Mouse (Mus musculus) MEL (cell line): ENCODE measurements around the gene Abhd11. TPM values are rescaled to one million over a fixed set of nuclear protein-coding genes. Genes with fewer than 3 reads are reported as not detected.

Source experiments
- DNase-seq: peaks from one replicate; pipeline ENCODE4 v3.0.0; 2011; ENCODE audit warnings: low read depth, low spot score
- H3K27ac ChIP-seq: 2 replicates; pipeline ENCODE4 v1.5.1; 2012; ENCODE audit warnings: low read depth, mild to moderate bottlenecking, control low read depth, low read length, moderate library complexity; ENCODE audit not compliant: control insufficient read depth
- H3K27me3 ChIP-seq, 2 experiments: fragments of 150-350 bp in 1 of 2; sonication (generic) in 1 of 2; 2 replicates each; pipeline ENCODE4 v1.6.1; 2012; ENCODE audit warnings: low read length in 2 of 2, mild to moderate bottlenecking in 2 of 2, improper control_type of control experiment in 1 of 2, moderate library complexity in 1 of 2; ENCODE audit not compliant: insufficient read depth in 2 of 2, control insufficient read depth in 1 of 2
- H3K36me3 ChIP-seq, 2 experiments: 2 replicates each; pipeline ENCODE4 v1.6.1; 2012 to 2014; ENCODE audit warnings: low read length in 2 of 2, improper control_type of control experiment in 1 of 2, inconsistent platforms in 1 of 2, mild to moderate bottlenecking in 1 of 2; ENCODE audit not compliant: insufficient read depth in 2 of 2, control insufficient read depth in 1 of 2
- H3K4me1 ChIP-seq, 2 experiments: fragments of 150-350 bp in 1 of 2; sonication (generic) in 1 of 2; 2 replicates each; pipeline ENCODE4 v1.6.1; 2012; ENCODE audit warnings: low read length in 2 of 2, improper control_type of control experiment in 1 of 2, mild to moderate bottlenecking in 1 of 2; ENCODE audit not compliant: insufficient read depth in 2 of 2, control insufficient read depth in 1 of 2
- H3K4me3 ChIP-seq, 2 experiments: fragments of 150-350 bp in 1 of 2; sonication (generic) in 1 of 2; 2 replicates each; pipeline ENCODE4 v1.5.1; 2012; ENCODE audit warnings: low read depth in 2 of 2, low read length in 2 of 2, mild to moderate bottlenecking in 2 of 2, moderate library complexity in 2 of 2, control low read depth in 1 of 2, improper control_type of control experiment in 1 of 2; ENCODE audit not compliant: control insufficient read depth in 1 of 2, insufficient read depth in 1 of 2
- H3K79me2 ChIP-seq: 2 replicates; pipeline ENCODE4 v1.6.1; 2012; ENCODE audit warnings: mild to moderate bottlenecking, low read length, moderate library complexity; ENCODE audit not compliant: control insufficient read depth, poor library complexity, insufficient read depth
- H3K9ac ChIP-seq: 2 replicates; pipeline ENCODE4 v1.6.1; 2012; ENCODE audit warnings: low read depth, mild to moderate bottlenecking, control low read depth, low read length, moderate library complexity; ENCODE audit not compliant: control insufficient read depth, poor library complexity, severe bottlenecking
- H3K9me3 ChIP-seq: fragments of 150-350 bp; sonication (generic); replicated peaks from 2 replicates; pipeline ENCODE4 v1.6.1; 2012; ENCODE audit warnings: mild to moderate bottlenecking, low read length, improper control_type of control experiment, moderate library complexity; ENCODE audit not compliant: insufficient read depth
- BHLHE40 ChIP-seq: IDR thresholded peaks from 2 replicates; pipeline ENCODE4 v1.6.1; 2012; ENCODE audit warnings: low read depth, mild to moderate bottlenecking, inconsistent platforms, low read length, improper control_type of control experiment, borderline replicate concordance
- CHD2 ChIP-seq: IDR thresholded peaks from 2 replicates; pipeline ENCODE4 v1.6.1; 2011; ENCODE audit warnings: low read length, improper control_type of control experiment
- CTCF ChIP-seq, 3 experiments: IDR thresholded peaks in 2 of 3; conservative IDR thresholded peaks in 1 of 3; 2 replicates each; pipeline ENCODE4 v1.5.1; 2011 to 2012; ENCODE audit warnings: low read length in 3 of 3, low read depth in 2 of 3, mild to moderate bottlenecking in 2 of 3, improper control_type of control experiment in 1 of 3, inconsistent platforms in 1 of 3, mixed read lengths in 1 of 3, moderate library complexity in 1 of 3; ENCODE audit not compliant: control insufficient read depth in 1 of 3, insufficient read depth in 1 of 3, poor library complexity in 1 of 3, severe bottlenecking in 1 of 3
- E2F4 ChIP-seq: IDR thresholded peaks from 2 replicates; pipeline ENCODE4 v1.6.1; 2011; ENCODE audit warnings: low read depth, low read length, improper control_type of control experiment, borderline replicate concordance
- ELF1 ChIP-seq: IDR thresholded peaks from 2 replicates; pipeline ENCODE4 v1.6.1; 2014; ENCODE audit warnings: low read depth, mild to moderate bottlenecking, inconsistent platforms, low read length, improper control_type of control experiment, moderate library complexity
- GATA1 ChIP-seq: IDR thresholded peaks from 2 replicates; pipeline ENCODE4 v1.6.1; 2011; ENCODE audit warnings: low read depth, low read length, improper control_type of control experiment
- HCFC1 ChIP-seq: IDR thresholded peaks from 2 replicates; pipeline ENCODE4 v1.6.1; 2012; ENCODE audit warnings: low read depth, mild to moderate bottlenecking, inconsistent platforms, low read length, improper control_type of control experiment, moderate library complexity
- JUND ChIP-seq: IDR thresholded peaks from 2 replicates; pipeline ENCODE4 v1.6.1; 2011; ENCODE audit warnings: low read depth, mild to moderate bottlenecking, improper control_type of control experiment, low read length
- KAT2A ChIP-seq: conservative IDR thresholded peaks from 2 replicates; pipeline ENCODE4 v1.6.1; 2012; ENCODE audit warnings: low read depth, low read length, improper control_type of control experiment, inconsistent platforms
- MAZ ChIP-seq: IDR thresholded peaks from 2 replicates; pipeline ENCODE4 v1.6.1; 2012; ENCODE audit warnings: low read depth, mild to moderate bottlenecking, inconsistent platforms, low read length, improper control_type of control experiment
- MYB ChIP-seq: IDR thresholded peaks from 2 replicates; pipeline ENCODE4 v1.6.1; 2011; ENCODE audit warnings: mild to moderate bottlenecking, low read depth, low read length, improper control_type of control experiment
- NELFE ChIP-seq: IDR thresholded peaks from 2 replicates; pipeline ENCODE4 v1.6.1; 2011; ENCODE audit warnings: low read depth, low read length, improper control_type of control experiment
- NRF1 ChIP-seq: IDR thresholded peaks from 2 replicates; pipeline ENCODE4 v1.6.1; 2014; ENCODE audit warnings: low read depth, mild to moderate bottlenecking, inconsistent platforms, low read length, improper control_type of control experiment, moderate library complexity; ENCODE audit not compliant: poor library complexity, insufficient read depth, severe bottlenecking
- POLR2A ChIP-seq, 2 experiments: IDR thresholded peaks; 2 replicates each; pipeline ENCODE4 v1.6.1; 2011 to 2012; ENCODE audit warnings: low read length in 2 of 2, mild to moderate bottlenecking in 2 of 2, control low read depth in 1 of 2, improper control_type of control experiment in 1 of 2, low read depth in 1 of 2, moderate library complexity in 1 of 2; ENCODE audit not compliant: control insufficient read depth in 1 of 2, insufficient read depth in 1 of 2, poor library complexity in 1 of 2
- POLR2AphosphoS2 ChIP-seq: IDR thresholded peaks from 2 replicates; pipeline ENCODE4 v1.6.1; 2011; ENCODE audit warnings: low read length, improper control_type of control experiment
- RAD21 ChIP-seq: IDR thresholded peaks from 2 replicates; pipeline ENCODE4 v1.6.1; 2011; ENCODE audit warnings: mild to moderate bottlenecking, low read depth, low read length, improper control_type of control experiment
- RCOR1 ChIP-seq: IDR thresholded peaks from 2 replicates; pipeline ENCODE4 v1.6.1; 2012; ENCODE audit warnings: low read depth, mild to moderate bottlenecking, inconsistent platforms, low read length, improper control_type of control experiment
- SIN3A ChIP-seq: IDR thresholded peaks from 2 replicates; pipeline ENCODE4 v1.6.1; 2012; ENCODE audit warnings: low read length, improper control_type of control experiment, inconsistent platforms
- SMC3 ChIP-seq: IDR thresholded peaks from 2 replicates; pipeline ENCODE4 v1.6.1; 2011; ENCODE audit warnings: low read depth, low read length, improper control_type of control experiment
- TAL1 ChIP-seq: IDR thresholded peaks from 2 replicates; pipeline ENCODE4 v1.6.1; 2012; ENCODE audit warnings: mild to moderate bottlenecking, inconsistent platforms, low read length, moderate library complexity, mixed read lengths
- TBP ChIP-seq: IDR thresholded peaks from 2 replicates; pipeline ENCODE4 v1.8.0; 2011; ENCODE audit warnings: low read depth, low read length, improper control_type of control experiment
- TCF12 ChIP-seq: IDR thresholded peaks from 2 replicates; pipeline ENCODE4 v1.6.1; 2014; ENCODE audit warnings: low read depth, mild to moderate bottlenecking, inconsistent platforms, low read length, improper control_type of control experiment, moderate library complexity
- USF1 ChIP-seq: IDR thresholded peaks from 2 replicates; pipeline ENCODE4 v1.6.1; 2014; ENCODE audit warnings: low read depth, mild to moderate bottlenecking, inconsistent platforms, low read length, improper control_type of control experiment, moderate library complexity
- USF2 ChIP-seq, 2 experiments: IDR thresholded peaks; 2 replicates each; pipeline ENCODE4 v1.6.1; 2011 to 2012; ENCODE audit warnings: improper control_type of control experiment in 2 of 2, low read length in 2 of 2, borderline replicate concordance in 1 of 2, inconsistent platforms in 1 of 2, low read depth in 1 of 2, mild to moderate bottlenecking in 1 of 2; ENCODE audit not compliant: insufficient read depth in 1 of 2
- ZC3H11A ChIP-seq: IDR thresholded peaks from 2 replicates; pipeline ENCODE4 v1.6.1; 2012; ENCODE audit warnings: low read depth, mild to moderate bottlenecking, inconsistent platforms, low read length, improper control_type of control experiment
- ZKSCAN1 ChIP-seq: IDR thresholded peaks from 2 replicates; pipeline ENCODE4 v1.6.1; 2012; ENCODE audit warnings: low read depth, mild to moderate bottlenecking, inconsistent platforms, low read length, improper control_type of control experiment, moderate library complexity
- ZMIZ1 ChIP-seq: IDR thresholded peaks from 2 replicates; pipeline ENCODE4 v1.6.1; 2012; ENCODE audit warnings: low read depth, mild to moderate bottlenecking, inconsistent platforms, low read length, improper control_type of control experiment, moderate library complexity
- ZNF384 ChIP-seq: IDR thresholded peaks from 2 replicates; pipeline ENCODE4 v1.6.1; 2012; ENCODE audit warnings: low read depth, mild to moderate bottlenecking, inconsistent platforms, low read length, improper control_type of control experiment
- polyA plus RNA-seq, 2 experiments: library from polyadenylated mRNA; stranded (reverse) in 1 of 2; unstranded in 1 of 2; fragments of >175 nt in 1 of 2; fragments of >200 nt in 1 of 2; gene quantifications; 2 replicates each; pipeline versions ENCODE4 v1.2.1 to v1.2.4; 2012; ENCODE audit warnings: low replicate concordance in 2 of 2, low read depth in 1 of 2; ENCODE audit not compliant: insufficient read length in 2 of 2, insufficient read depth in 1 of 2, missing spikeins in 1 of 2
- total RNA-seq: library from RNA; depleted of rRNA; stranded (reverse); fragments of 300-350 nt; gene quantifications from 2 replicates; pipeline ENCODE4 v1.2.3, GENCODE M21; 2012

The Abhd11 gene
- total and polyA plus RNA-seq, 3 experiments, result 51.7 to 55.9 TPM; not detected in 1

DNA sequence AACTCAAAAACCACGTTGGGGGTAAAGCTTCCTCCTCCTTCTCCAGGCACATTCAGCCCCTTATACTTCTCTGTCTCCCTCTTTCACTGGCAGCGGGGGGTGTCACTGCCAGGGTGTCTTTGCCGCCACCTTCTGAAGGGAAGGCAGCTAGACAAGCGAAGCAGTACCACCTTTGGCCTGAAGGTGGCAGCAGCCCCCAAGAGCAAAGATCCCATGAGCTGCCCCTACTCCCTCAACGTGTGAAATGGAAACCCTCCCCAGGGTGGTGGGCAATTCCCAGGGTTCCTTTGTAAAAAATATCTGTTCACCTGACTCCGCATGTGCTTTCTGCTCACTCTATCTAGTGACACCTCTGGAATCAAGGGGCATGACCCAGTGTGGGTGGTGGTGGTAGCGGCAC, 6.5 kb downstream of the Abhd11 start:
- Histone ChIP-seq H3K79me2 (peaks cover 2% of the 10 kb centered on the region; the same call in 1 of the 2 replicates), H3K27ac (no peak overlapping the region), H3K36me3 (no peaks in the 10 kb centered on the region; a peak in 1 of 4 replicates), H3K4me1 (peaks cover 0 to 5% of the 10 kb centered on the region in 2 experiments; a peak in 1 of 4 replicates), H3K27me3 (no peaks in the 10 kb centered on the region), H3K9me3 (no peaks in the 10 kb centered on the region)
- DNase-seq, result peak; percentile 87
- no peak for TF ChIP-seq POLR2AphosphoS2
- TF ChIP-seq ZNF384, result no peak
- peak; percentile 97 to 98 (median 98) for TF ChIP-seq CTCF (IDR thresholded peaks at IDR 0.05 in 2 of 3, conservative IDR thresholded peaks at IDR 0.05 in 1 of 3; ENCODE audit: control insufficient read depth in 1 of 3, insufficient read depth in 1 of 3, low read depth in 2 of 3, low read length in 3 of 3, poor library complexity in 1 of 3, severe bottlenecking in 1 of 3)
- TF ChIP-seq USF2 (IDR thresholded peaks at IDR 0.05; ENCODE audit: borderline replicate concordance in 1 of 2, insufficient read depth in 1 of 2, low read depth in 1 of 2, low read length in 2 of 2), result no peak
- peak; percentile 88 for TF ChIP-seq RAD21
- no peak for TF ChIP-seq TAL1
- TF ChIP-seq SIN3A, result no peak
- no peak for TF ChIP-seq RCOR1
- no peak for TF ChIP-seq TBP
- TF ChIP-seq CHD2, result no peak
- peak; percentile 59 for TF ChIP-seq ZC3H11A
- no peak for TF ChIP-seq ELF1
- peak; percentile 74 for TF ChIP-seq SMC3
- no peak for TF ChIP-seq GATA1
- no peak for TF ChIP-seq BHLHE40
- TF ChIP-seq ZKSCAN1, result no peak
- TF ChIP-seq NRF1, result no peak
- no peak for TF ChIP-seq POLR2A (IDR thresholded peaks at IDR 0.05; ENCODE audit: control insufficient read depth in 1 of 2, insufficient read depth in 1 of 2, low read depth in 1 of 2, low read length in 2 of 2, poor library complexity in 1 of 2)
- TF ChIP-seq KAT2A, result no peak
- no peak for TF ChIP-seq JUND
- no peak for TF ChIP-seq MYB
- no peak for TF ChIP-seq TCF12
- no peak for TF ChIP-seq HCFC1
- no peak for TF ChIP-seq ZMIZ1
- TF ChIP-seq E2F4, result no peak
- TF ChIP-seq MAZ, result peak; percentile 79; the same call in 1 of the 2 replicates
- TF ChIP-seq NELFE, result no peak
- TF ChIP-seq USF1, result no peak
- TF ChIP-seq, all 39 proteins: peak for 5
- no peak overlapping the region for H3K9ac ChIP-seq
- H3K4me3 ChIP-seq, result no peak overlapping the region
